Mouse (Mus musculus): ENCODE measurements around the gene Mill2. TPM values are rescaled to one million over a fixed set of nuclear protein-coding genes. Genes with fewer than 3 reads are reported as not detected.
"Not testable (repeated sequence)": the region's sequence is repeated elsewhere in the genome, so short reads cannot be mapped to it uniquely, and the experiment has no call there.

Mill2 gene
- polyA plus RNA-seq, 1 experiment from 2014 or later = not detected

DNA sequence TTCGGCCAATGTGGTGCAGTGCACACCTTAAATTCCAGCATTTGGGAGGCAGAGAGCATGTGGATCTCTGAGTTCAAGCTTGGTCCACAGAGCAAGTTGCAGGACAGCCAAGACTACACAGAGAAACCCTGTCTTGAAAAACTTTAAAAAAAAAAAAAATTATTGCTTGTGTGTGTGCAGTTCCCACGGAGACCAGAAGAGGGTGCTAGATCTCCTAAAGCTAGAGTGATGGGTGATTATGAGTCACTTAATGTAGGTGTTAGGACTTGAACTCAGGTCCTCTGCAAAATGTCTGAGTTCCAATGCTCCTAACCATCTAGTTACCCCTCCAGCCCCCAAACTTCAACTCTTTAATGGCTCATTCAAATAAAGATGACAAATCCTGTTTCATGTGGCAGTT is 28.7 kb downstream of the Mill2 start:
- no peak overlapping the region for H3K9ac ChIP-seq (ENCODE audit: low read length)
- no peak for DNase-seq (ENCODE audit: low spot score)
- H3K4me1 ChIP-seq (replicated peaks; ENCODE audit: control insufficient read depth, insufficient read depth, low read length) = 0 out of 2 replicates have a peak, but pooled peaks cover 2% of the 10 kb centered on the region
- H3K36me3 ChIP-seq (ENCODE audit: control insufficient read depth, insufficient read depth, low read length) = no peaks in the 10 kb centered on the region
- ATAC-seq (replicated peaks; ENCODE audit: low FRiP score) = no peak
- no peaks in the 10 kb centered on the region for H3K27me3 ChIP-seq (ENCODE audit: control insufficient read depth, insufficient read depth, low read length)
- H3K9me3 ChIP-seq (ENCODE audit: control insufficient read depth, low read length) = no peaks in the 10 kb centered on the region
- H3K4me2 ChIP-seq (ENCODE audit: low read depth, low read length, severe bottlenecking) = no peak overlapping the region
- H3K4me3 ChIP-seq (ENCODE audit: low read depth, low read length) = no peak overlapping the region
- no peak overlapping the region for H3K27ac ChIP-seq (ENCODE audit: low read depth, low read length)
- 84% methylated on average over 2 of the region's 2 CpGs for WGBS

DNA sequence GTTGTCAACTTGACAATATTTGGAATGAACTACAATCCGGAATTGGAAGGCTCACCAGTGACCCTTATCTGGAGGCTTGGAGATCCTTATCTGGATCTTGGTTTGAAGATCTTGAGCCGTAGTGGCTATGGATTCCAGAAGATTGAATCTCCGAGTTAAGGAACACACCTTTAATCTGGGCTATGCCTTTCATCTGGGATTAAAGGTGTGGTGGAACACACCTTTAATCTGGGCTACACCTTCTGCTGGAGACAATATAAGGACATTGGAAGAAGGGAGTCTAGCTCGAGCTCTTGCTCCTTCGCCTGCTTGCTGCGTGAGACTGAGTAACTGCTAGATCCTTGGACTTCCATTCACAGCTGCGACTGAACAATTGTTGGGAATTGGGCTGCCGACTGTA is 31.3 kb downstream of the Mill2 start, which contains the start of gene Pglyrp1:
Gene Pglyrp1, plus strand, starts transcription at position 301 of the 400 bp plus-strand sequence.
- not testable (repeated sequence) for H3K4me3 ChIP-seq (ENCODE audit: low read depth, low read length); ATAC-seq (replicated peaks; ENCODE audit: low FRiP score); H3K36me3 ChIP-seq (ENCODE audit: control insufficient read depth, insufficient read depth, low read length); H3K9ac ChIP-seq (ENCODE audit: low read length); H3K27me3 ChIP-seq (ENCODE audit: control insufficient read depth, insufficient read depth, low read length); H3K4me2 ChIP-seq (ENCODE audit: low read depth, low read length, severe bottlenecking); H3K9me3 ChIP-seq (ENCODE audit: control insufficient read depth, low read length); DNase-seq (ENCODE audit: low spot score); H3K4me1 ChIP-seq (replicated peaks; ENCODE audit: control insufficient read depth, insufficient read depth, low read length); H3K27ac ChIP-seq (ENCODE audit: low read depth, low read length)
- WGBS = no CpG with 5 or more reads among the region's 8 CpGs

DNA sequence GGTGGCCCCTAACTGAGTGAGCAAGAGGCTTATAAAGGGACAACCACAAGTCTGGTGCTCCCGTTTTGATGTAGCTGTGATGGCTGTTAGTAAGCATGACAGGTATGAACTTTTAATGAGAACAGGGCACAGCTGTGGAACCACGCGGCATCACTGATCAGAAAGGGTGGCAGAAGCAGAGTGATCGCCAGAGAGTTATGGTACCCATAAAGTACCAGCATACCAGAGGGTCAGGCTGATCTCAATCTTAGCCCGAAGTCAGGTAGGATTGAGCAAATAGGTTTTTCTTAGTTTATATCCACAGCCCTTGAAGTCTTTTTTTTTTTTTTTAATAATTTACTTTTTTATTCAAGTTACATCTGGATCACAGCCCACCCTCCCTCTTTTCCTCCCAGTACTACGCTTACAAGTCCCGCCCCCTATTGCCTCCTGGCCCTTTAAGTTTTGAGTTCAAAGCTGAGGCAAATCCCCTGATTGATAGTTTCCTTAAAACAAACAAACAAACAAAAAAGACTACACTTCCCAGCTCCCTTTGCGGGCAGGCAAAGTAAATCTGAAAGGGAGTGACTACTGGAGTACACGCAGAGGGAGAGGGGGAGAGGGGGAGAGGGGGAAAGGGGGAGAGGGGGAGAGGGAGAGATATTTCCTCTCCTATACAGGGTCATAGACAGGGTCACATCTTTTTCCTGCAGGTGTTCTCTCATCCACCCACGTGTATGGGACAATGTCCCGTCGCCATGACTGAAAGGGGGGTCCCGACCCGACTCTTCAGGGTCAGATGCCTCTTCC is 32.4 kb downstream of the Mill2 start:
- ATAC-seq (replicated peaks; ENCODE audit: low FRiP score) (peak; percentile 72), DNase-seq (ENCODE audit: low spot score) (no peak)
- H3K9ac ChIP-seq (ENCODE audit: low read length) = peak overlapping the region; percentile 45
- H3K4me3 ChIP-seq (ENCODE audit: low read depth, low read length) = peak overlapping the region; percentile 34
- H3K9me3 ChIP-seq (ENCODE audit: control insufficient read depth, low read length) = no peaks in the 10 kb centered on the region
- H3K4me1 ChIP-seq (replicated peaks; ENCODE audit: control insufficient read depth, insufficient read depth, low read length) = 0 out of 2 replicates have a peak, but pooled peaks cover 2% of the 10 kb centered on the region
- no peaks in the 10 kb centered on the region for H3K36me3 ChIP-seq (ENCODE audit: control insufficient read depth, insufficient read depth, low read length)
- no peak overlapping the region for H3K27ac ChIP-seq (ENCODE audit: low read depth, low read length)
- no peaks in the 10 kb centered on the region for H3K27me3 ChIP-seq (ENCODE audit: control insufficient read depth, insufficient read depth, low read length)
- peak overlapping the region; percentile 75 for H3K4me2 ChIP-seq (ENCODE audit: low read depth, low read length, severe bottlenecking)
- 33% methylated on average over 13 of the region's 14 CpGs for WGBS

DNA sequence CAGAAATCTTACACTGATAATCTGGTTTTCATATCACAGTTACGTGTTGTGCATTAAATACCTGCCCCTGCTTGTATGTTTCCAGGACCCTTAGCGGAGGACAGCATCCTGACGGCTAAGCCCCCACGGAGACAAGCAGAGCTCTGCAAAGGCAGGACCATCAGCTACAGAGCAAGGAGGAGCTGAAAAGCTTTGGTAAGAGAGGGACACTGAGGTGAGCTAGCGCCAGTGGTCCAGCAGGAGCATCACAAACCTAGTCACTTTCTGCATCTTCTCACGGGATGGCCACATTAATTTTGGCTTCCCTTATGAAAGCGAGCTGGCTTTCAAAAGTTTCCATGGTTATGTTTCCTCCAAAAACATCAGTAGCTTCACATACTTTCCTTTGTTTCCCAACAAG is 33.0 kb downstream of the Mill2 start:
- Histone ChIP-seq H3K27me3 (ENCODE audit: control insufficient read depth, insufficient read depth, low read length) (no peaks in the 10 kb centered on the region), H3K4me2 (ENCODE audit: low read depth, low read length, severe bottlenecking) (peak overlapping the region; percentile 75), H3K9ac (ENCODE audit: low read length) (peak overlapping the region; percentile 45), H3K9me3 (ENCODE audit: control insufficient read depth, low read length) (no peaks in the 10 kb centered on the region), H3K4me3 (ENCODE audit: low read depth, low read length) (peak overlapping the region; percentile 34), H3K36me3 (ENCODE audit: control insufficient read depth, insufficient read depth, low read length) (no peaks in the 10 kb centered on the region), H3K27ac (ENCODE audit: low read depth, low read length) (no peak overlapping the region), H3K4me1 (replicated peaks; ENCODE audit: control insufficient read depth, insufficient read depth, low read length) (0 out of 2 replicates have a peak, but pooled peaks cover 2% of the 10 kb centered on the region)
- no peak for DNase-seq (ENCODE audit: low spot score)
- peak; percentile 60 for ATAC-seq (replicated peaks; ENCODE audit: low FRiP score)
- WGBS = 6% methylated on average over 7 of the region's 7 CpGs

DNA sequence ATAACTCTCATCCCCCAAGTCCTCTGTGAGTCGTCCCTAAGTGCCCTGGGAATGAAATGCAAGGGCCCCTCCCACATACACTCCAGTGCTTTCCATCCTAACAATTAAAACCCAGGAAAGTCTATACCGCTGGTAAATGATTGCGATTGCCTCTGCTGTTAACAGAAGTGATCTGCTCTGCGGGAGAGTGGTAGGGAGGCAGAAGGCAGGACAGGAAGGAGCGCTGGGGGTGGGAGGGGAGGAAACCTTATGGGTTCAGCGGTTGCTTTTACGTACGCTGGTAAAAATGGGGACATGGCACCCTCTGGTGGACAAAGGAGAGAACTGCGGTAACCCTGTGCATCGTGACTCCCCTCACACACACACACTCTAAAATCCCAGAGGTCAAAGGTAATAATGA is 33.5 kb downstream of the Mill2 start:
- DNase-seq (ENCODE audit: low spot score) (peak; percentile 89), ATAC-seq (replicated peaks; ENCODE audit: low FRiP score) (peak; percentile 85)
- under 1% methylated on average over 10 of the region's 10 CpGs for WGBS
- Histone ChIP-seq H3K4me1 (replicated peaks; ENCODE audit: control insufficient read depth, insufficient read depth, low read length) (0 out of 2 replicates have a peak, but pooled peaks cover 2% of the 10 kb centered on the region), H3K9ac (ENCODE audit: low read length) (peak overlapping the region; percentile 45), H3K4me2 (ENCODE audit: low read depth, low read length, severe bottlenecking) (peak overlapping the region; percentile 75), H3K9me3 (ENCODE audit: control insufficient read depth, low read length) (no peaks in the 10 kb centered on the region), H3K27ac (ENCODE audit: low read depth, low read length) (no peak overlapping the region), H3K4me3 (ENCODE audit: low read depth, low read length) (peak overlapping the region; percentile 34), H3K27me3 (ENCODE audit: control insufficient read depth, insufficient read depth, low read length) (no peaks in the 10 kb centered on the region), H3K36me3 (ENCODE audit: control insufficient read depth, insufficient read depth, low read length) (no peaks in the 10 kb centered on the region)

DNA sequence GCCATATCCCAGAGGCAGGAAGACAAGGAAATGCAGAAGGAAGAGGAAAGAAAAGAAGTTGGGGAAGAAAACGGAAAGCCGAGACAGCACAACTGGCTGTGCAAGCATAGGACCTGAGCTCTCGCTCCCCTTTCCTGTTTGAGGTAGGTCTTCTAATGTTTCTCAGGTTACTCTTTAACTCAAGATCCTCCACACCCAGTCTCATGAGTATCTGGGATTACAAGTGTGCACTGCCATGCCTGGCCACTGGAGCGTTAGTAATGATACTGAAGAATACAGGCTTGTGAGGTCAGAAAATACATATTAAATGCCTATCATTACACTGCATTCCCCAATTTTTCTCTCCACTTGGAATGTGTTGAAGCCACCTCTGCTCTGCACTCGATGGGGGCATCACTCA is 35.6 kb downstream of the Mill2 start:
- DNase-seq (ENCODE audit: low spot score) = no peak
- H3K9me3 ChIP-seq (ENCODE audit: control insufficient read depth, low read length) = no peaks in the 10 kb centered on the region
- no peaks in the 10 kb centered on the region for H3K27me3 ChIP-seq (ENCODE audit: control insufficient read depth, insufficient read depth, low read length)
- no peaks in the 10 kb centered on the region for H3K36me3 ChIP-seq (ENCODE audit: control insufficient read depth, insufficient read depth, low read length)
- no peak overlapping the region for H3K4me2 ChIP-seq (ENCODE audit: low read depth, low read length, severe bottlenecking)
- no peak overlapping the region for H3K9ac ChIP-seq (ENCODE audit: low read length)
- no peak overlapping the region for H3K4me3 ChIP-seq (ENCODE audit: low read depth, low read length)
- 0 out of 2 replicates have a peak, but pooled peaks cover 2% of the 10 kb centered on the region for H3K4me1 ChIP-seq (replicated peaks; ENCODE audit: control insufficient read depth, insufficient read depth, low read length)
- no peak for ATAC-seq (replicated peaks; ENCODE audit: low FRiP score)
- WGBS = 91% methylated on average over 5 of the region's 5 CpGs
- no peak overlapping the region for H3K27ac ChIP-seq (ENCODE audit: low read depth, low read length)

DNA sequence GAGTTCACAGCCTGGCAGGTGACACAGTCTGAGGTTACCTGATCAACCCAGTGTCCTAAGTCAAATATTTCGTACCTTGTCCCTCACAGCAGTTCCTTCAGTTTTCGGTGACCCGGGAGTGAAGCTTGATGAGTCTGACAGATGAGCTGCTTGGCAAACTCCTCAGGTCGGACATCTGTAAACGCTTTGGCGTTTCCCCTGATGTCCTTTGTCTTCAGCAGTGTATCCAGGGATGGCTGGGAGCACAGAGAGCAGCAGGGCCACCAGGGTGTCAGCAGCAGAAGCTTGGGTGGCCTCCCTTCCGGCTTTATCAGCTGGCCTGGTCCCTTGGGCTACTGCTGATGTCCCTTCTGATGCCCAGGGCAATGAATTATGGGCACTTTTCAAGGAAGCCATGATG is 38.9 kb downstream of the Mill2 start:
- H3K9ac ChIP-seq (ENCODE audit: low read length) = no peak overlapping the region
- H3K4me2 ChIP-seq (ENCODE audit: low read depth, low read length, severe bottlenecking) = no peak overlapping the region
- no peak for ATAC-seq (replicated peaks; ENCODE audit: low FRiP score)
- H3K9me3 ChIP-seq (ENCODE audit: control insufficient read depth, low read length) = no peaks in the 10 kb centered on the region
- no peaks in the 10 kb centered on the region for H3K36me3 ChIP-seq (ENCODE audit: control insufficient read depth, insufficient read depth, low read length)
- DNase-seq (ENCODE audit: low spot score) = no peak
- H3K4me1 ChIP-seq (replicated peaks; ENCODE audit: control insufficient read depth, insufficient read depth, low read length) = 0 out of 2 replicates have a peak, but pooled peaks cover 3% of the 10 kb centered on the region
- H3K4me3 ChIP-seq (ENCODE audit: low read depth, low read length) = no peak overlapping the region
- WGBS = 83% methylated on average over 7 of the region's 7 CpGs
- H3K27me3 ChIP-seq (ENCODE audit: control insufficient read depth, insufficient read depth, low read length) = no peaks in the 10 kb centered on the region
- no peak overlapping the region for H3K27ac ChIP-seq (ENCODE audit: low read depth, low read length)

DNA sequence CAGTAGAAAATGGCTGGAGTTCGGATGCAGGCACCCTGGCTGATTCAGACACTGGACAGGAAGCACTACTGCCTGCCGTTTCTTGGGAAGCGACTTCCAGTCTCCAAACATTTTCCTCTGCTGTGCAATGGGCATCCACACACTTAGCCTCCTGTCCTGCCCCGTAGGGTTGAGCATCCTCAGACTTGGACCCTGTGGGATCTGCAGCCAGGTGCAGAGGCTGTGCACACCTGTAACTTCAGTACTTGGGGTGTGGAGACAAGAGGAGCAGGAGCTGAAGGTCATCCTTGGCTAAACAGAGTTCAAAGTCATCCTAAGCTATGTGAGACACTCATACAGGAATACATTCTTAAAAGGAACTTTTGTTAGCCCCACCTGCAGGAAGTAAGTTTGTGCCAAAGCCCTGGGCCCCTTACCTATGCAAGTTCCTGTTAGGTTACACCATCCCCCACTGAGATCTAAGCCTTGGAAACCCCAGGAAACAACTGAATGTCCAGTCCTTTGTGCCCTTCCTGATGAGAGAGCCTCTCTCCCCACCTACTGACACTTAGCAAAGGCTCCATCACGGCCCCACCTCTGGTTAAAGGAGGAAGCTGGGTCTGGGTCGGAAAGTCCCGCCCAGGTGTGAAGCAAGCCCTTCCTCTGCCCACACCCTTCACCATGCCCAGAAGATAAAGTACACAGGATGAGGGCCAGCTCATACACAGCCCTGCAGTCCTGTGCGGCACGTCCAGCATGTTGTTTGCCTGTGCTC is 44.4 kb downstream of the Mill2 start:
- Histone ChIP-seq H3K9me3 (ENCODE audit: control insufficient read depth, low read length) (no peaks in the 10 kb centered on the region), H3K4me2 (ENCODE audit: low read depth, low read length, severe bottlenecking) (no peak overlapping the region), H3K9ac (ENCODE audit: low read length) (no peak overlapping the region), H3K27me3 (ENCODE audit: control insufficient read depth, insufficient read depth, low read length) (no peaks in the 10 kb centered on the region), H3K36me3 (ENCODE audit: control insufficient read depth, insufficient read depth, low read length) (no peaks in the 10 kb centered on the region), H3K4me3 (ENCODE audit: low read depth, low read length) (no peak overlapping the region), H3K4me1 (replicated peaks; ENCODE audit: control insufficient read depth, insufficient read depth, low read length) (0 out of 2 replicates have a peak, but pooled peaks cover 3% of the 10 kb centered on the region), H3K27ac (ENCODE audit: low read depth, low read length) (no peak overlapping the region)
- DNase-seq (ENCODE audit: low spot score) = no peak
- WGBS = 68% methylated on average over 9 of the region's 9 CpGs
- ATAC-seq (replicated peaks; ENCODE audit: low FRiP score) = no peak

Data from forebrain, embryonic 11.5 days (tissue).